Mouse (Mus musculus): ENCODE data around the gene Fam114a2.

GRCm38 (mm10) chr11:57434153-57434552 is 84.3 kb downstream of the Fam114a2 start:
- TF ChIP-seq CTCF (conservative IDR thresholded peaks at IDR 0.05; ENCODE audit: insufficient read depth, insufficient read length, low read depth, low read length), result no peak
- TF ChIP-seq POLR2A (IDR thresholded peaks at IDR 0.05; ENCODE audit: low read depth, low read length), result no peak

Measured in kidney, adult 2 months (tissue).